Mouse (Mus musculus): Measurements from ENCODE around the gene Cers3. TPM values are rescaled to one million over a fixed set of nuclear protein-coding genes. Genes with fewer than 3 reads are reported as not detected.

Cers3 gene
- polyA plus RNA-seq, 1 experiment from 2014 or later, result 1.1 TPM

DNA sequence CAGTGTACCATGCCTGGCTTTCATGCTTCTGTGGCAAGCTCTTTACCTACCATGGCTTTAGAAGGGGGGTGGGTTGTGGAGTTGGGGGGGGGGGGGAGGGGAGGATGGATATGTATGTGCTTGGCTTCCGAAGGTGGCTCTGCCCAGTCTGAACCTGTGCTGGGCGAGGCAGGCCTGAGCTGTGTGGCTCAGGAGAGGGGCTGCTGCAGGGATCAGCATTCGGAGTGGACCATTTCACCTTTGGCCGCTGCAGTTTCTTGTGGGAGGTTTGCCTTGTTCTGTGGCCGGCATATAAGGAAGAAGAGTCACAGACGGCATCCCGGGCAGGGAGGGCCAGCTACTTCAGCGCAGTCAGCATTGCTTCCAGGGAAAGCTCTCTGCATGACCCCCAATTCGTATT lies 104.0 kb downstream of the Cers3 start:
- Histone ChIP-seq H3K4me2 (ENCODE audit: low read depth, severe bottlenecking) (no peak overlapping the region), H3K4me1 (ENCODE audit: control insufficient read depth, insufficient read depth, low read length) (peaks cover 13% of the 10 kb centered on the region; the same call in 1 of the 2 replicates), H3K9ac (ENCODE audit: low read length) (no peak overlapping the region), H3K27me3 (ENCODE audit: control insufficient read depth, insufficient read depth, low read length) (no peaks in the 10 kb centered on the region), H3K27ac (replicated peaks; ENCODE audit: low read depth, low read length) (no peak overlapping the region), H3K36me3 (ENCODE audit: control insufficient read depth, insufficient read depth, low read length) (no peaks in the 10 kb centered on the region), H3K4me3 (ENCODE audit: low read depth, low read length) (no peak overlapping the region), H3K9me3 (ENCODE audit: control insufficient read depth, low read length) (no peaks in the 10 kb centered on the region)
- ATAC-seq (ENCODE audit: insufficient number of reproducible peaks, low FRiP score, low TSS enrichment, low read depth), result no peak
- DNase-seq (ENCODE audit: low spot score), result no peak
- WGBS, result 91% methylated on average over 9 of the region's 9 CpGs

GRCm38 (mm10) chr7:66849316-66849715 lies 106.0 kb downstream of the Cers3 start:
- Histone ChIP-seq H3K9me3 (ENCODE audit: control insufficient read depth, low read length) (no peaks in the 10 kb centered on the region), H3K4me2 (ENCODE audit: low read depth, severe bottlenecking) (no peak overlapping the region), H3K36me3 (ENCODE audit: control insufficient read depth, insufficient read depth, low read length) (no peaks in the 10 kb centered on the region; the same call in 1 of the 2 replicates), H3K27ac (replicated peaks; ENCODE audit: low read depth, low read length) (no peak overlapping the region), H3K4me3 (ENCODE audit: low read depth, low read length) (no peak overlapping the region), H3K27me3 (ENCODE audit: control insufficient read depth, insufficient read depth, low read length) (no peaks in the 10 kb centered on the region), H3K4me1 (ENCODE audit: control insufficient read depth, insufficient read depth, low read length) (0 out of 2 replicates have a peak, but pooled peaks cover 7% of the 10 kb centered on the region), H3K9ac (ENCODE audit: low read length) (no peak overlapping the region)
- no peak for DNase-seq (ENCODE audit: low spot score)
- 90% methylated on average over 6 of the region's 6 CpGs for WGBS
- ATAC-seq (ENCODE audit: insufficient number of reproducible peaks, low FRiP score, low TSS enrichment, low read depth), result no peak

- WGBS, result 50% methylated on average over 3 of the region's 3 CpGs
- Histone ChIP-seq H3K4me3 (ENCODE audit: low read depth, low read length) (no peak overlapping the region), H3K9me3 (ENCODE audit: control insufficient read depth, low read length) (no peaks in the 10 kb centered on the region), H3K9ac (ENCODE audit: low read length) (no peak overlapping the region), H3K36me3 (ENCODE audit: control insufficient read depth, insufficient read depth, low read length) (no peaks in the 10 kb centered on the region; the same call in 1 of the 2 replicates), H3K4me2 (ENCODE audit: low read depth, severe bottlenecking) (no peak overlapping the region), H3K27me3 (ENCODE audit: control insufficient read depth, insufficient read depth, low read length) (no peaks in the 10 kb centered on the region), H3K27ac (replicated peaks; ENCODE audit: low read depth, low read length) (no peak overlapping the region), H3K4me1 (ENCODE audit: control insufficient read depth, insufficient read depth, low read length) (0 out of 2 replicates have a peak, but pooled peaks cover 3% of the 10 kb centered on the region)
- no peak for DNase-seq (ENCODE audit: low spot score)
- ATAC-seq (ENCODE audit: insufficient number of reproducible peaks, low FRiP score, low TSS enrichment, low read depth), result no peak
Measured at GRCm38 (mm10) chr7:66852164-66852563, 108.9 kb downstream of the Cers3 start.

DNA sequence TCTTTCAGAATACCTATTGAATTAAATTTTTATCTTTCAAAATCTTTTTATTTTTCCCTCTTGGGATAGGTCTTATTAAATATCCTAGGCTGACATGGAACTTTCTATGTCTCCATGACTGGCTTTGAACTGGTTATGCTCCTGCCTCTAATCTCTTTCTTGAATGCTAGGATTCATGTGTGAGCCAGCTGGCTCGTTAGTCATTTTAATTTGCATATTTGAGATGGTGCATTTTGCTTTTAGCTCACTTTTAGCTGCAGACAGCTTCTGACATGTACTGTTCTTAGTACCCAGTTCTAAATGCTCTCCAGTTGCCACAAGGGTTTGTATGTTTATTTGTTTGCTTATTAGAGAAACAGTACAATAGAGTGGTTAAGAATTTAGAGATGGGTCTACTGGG lies 114.3 kb downstream of the Cers3 start:
- DNase-seq (ENCODE audit: low spot score) (no peak), ATAC-seq (ENCODE audit: insufficient number of reproducible peaks, low FRiP score, low TSS enrichment, low read depth) (no peak)
- Histone ChIP-seq H3K4me3 (ENCODE audit: low read depth, low read length) (no peak overlapping the region), H3K4me1 (ENCODE audit: control insufficient read depth, insufficient read depth, low read length) (peaks cover 4% of the 10 kb centered on the region), H3K9me3 (ENCODE audit: control insufficient read depth, low read length) (no peaks in the 10 kb centered on the region), H3K36me3 (ENCODE audit: control insufficient read depth, insufficient read depth, low read length) (no peaks in the 10 kb centered on the region; the same call in 1 of the 2 replicates), H3K4me2 (ENCODE audit: low read depth, severe bottlenecking) (no peak overlapping the region), H3K9ac (ENCODE audit: low read length) (no peak overlapping the region), H3K27ac (replicated peaks; ENCODE audit: low read depth, low read length) (no peak overlapping the region), H3K27me3 (ENCODE audit: control insufficient read depth, insufficient read depth, low read length) (no peaks in the 10 kb centered on the region)
- WGBS, result 84% methylated on average over 1 of the region's 1 CpGs

GRCm38 (mm10) chr7:66858247-66859075 lies 115.2 kb downstream of the Cers3 start:
- WGBS, result 53% methylated on average over 12 of the region's 12 CpGs
- no peak overlapping the region for H3K27ac ChIP-seq (replicated peaks; ENCODE audit: low read depth, low read length)
- H3K9ac ChIP-seq (ENCODE audit: low read length), result no peak overlapping the region
- H3K9me3 ChIP-seq (ENCODE audit: control insufficient read depth, low read length), result no peaks in the 10 kb centered on the region
- H3K36me3 ChIP-seq (ENCODE audit: control insufficient read depth, insufficient read depth, low read length), result no peaks in the 10 kb centered on the region; the same call in 1 of the 2 replicates
- peak; percentile 33 for DNase-seq (ENCODE audit: low spot score)
- H3K4me2 ChIP-seq (ENCODE audit: low read depth, severe bottlenecking), result no peak overlapping the region
- no peak; the same call in 1 of the 2 replicates for ATAC-seq (ENCODE audit: insufficient number of reproducible peaks, low FRiP score, low TSS enrichment, low read depth)
- peaks cover 4% of the 10 kb centered on the region for H3K4me1 ChIP-seq (ENCODE audit: control insufficient read depth, insufficient read depth, low read length)
- H3K4me3 ChIP-seq (ENCODE audit: low read depth, low read length), result no peak overlapping the region
- H3K27me3 ChIP-seq (ENCODE audit: control insufficient read depth, insufficient read depth, low read length), result no peaks in the 10 kb centered on the region

DNA sequence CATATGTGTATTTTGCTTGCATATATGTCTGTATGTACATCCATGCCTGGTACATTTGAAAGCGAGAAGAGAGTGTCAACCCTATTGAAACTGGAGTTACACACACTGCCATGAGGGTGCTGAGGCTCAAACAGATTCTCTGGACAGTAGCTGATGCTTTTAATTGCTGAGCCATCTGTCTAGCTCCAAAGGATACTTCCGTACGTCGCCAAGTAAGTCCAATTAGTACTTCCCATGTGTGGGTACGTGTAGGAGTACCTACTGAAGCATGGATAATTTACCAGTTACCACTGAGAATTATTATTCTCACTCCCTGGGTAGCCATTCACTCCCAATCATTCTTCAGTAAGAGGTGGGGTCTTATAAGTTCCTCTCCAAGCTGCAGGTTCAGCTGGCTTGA lies 115.9 kb downstream of the Cers3 start:
- WGBS, result 79% methylated on average over 5 of the region's 5 CpGs
- ATAC-seq (ENCODE audit: insufficient number of reproducible peaks, low FRiP score, low TSS enrichment, low read depth) (no peak), DNase-seq (ENCODE audit: low spot score) (no peak)
- H3K4me2 ChIP-seq (ENCODE audit: low read depth, severe bottlenecking), result no peak overlapping the region
- H3K27me3 ChIP-seq (ENCODE audit: control insufficient read depth, insufficient read depth, low read length), result no peaks in the 10 kb centered on the region
- no peak overlapping the region for H3K27ac ChIP-seq (replicated peaks; ENCODE audit: low read depth, low read length)
- H3K36me3 ChIP-seq (ENCODE audit: control insufficient read depth, insufficient read depth, low read length), result no peaks in the 10 kb centered on the region
- no peak overlapping the region for H3K9ac ChIP-seq (ENCODE audit: low read length)
- peaks cover 4% of the 10 kb centered on the region for H3K4me1 ChIP-seq (ENCODE audit: control insufficient read depth, insufficient read depth, low read length)
- H3K4me3 ChIP-seq (ENCODE audit: low read depth, low read length), result no peak overlapping the region
- no peaks in the 10 kb centered on the region for H3K9me3 ChIP-seq (ENCODE audit: control insufficient read depth, low read length)

DNA sequence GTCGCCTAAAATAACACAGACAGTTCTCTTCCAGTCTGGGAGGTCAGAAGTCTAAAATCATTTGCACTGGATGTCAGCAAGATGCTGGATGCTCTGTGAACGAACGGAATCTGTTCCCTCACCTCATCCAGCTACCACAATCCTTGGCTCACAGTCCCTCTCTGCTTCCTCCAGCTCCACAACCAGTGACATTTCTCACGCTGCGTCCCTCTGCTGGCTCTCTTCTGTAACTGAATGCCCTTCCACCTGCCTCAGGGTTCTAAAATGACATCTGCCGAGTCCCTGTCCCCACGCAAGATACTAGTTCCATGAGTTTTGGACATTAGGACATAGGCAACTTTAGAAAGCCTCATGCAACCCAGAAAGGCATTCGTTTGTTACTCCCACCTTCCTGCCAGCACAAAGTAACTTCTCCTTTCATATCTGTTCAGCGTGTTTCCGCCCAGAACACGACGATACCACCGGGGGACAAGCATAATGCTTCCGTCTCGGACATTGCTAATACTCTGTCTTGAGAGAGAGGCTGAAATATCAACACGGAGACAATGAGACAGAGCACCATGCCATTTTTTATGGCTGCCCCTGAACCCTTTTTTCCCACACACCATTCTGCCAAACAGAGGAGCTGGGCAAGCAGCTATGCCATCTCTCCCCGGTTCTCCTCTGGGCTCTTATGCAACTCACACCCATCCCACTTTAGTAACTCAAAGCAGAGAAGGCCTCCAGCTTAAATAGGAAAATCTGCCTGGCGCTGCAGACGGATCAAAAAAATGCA lies 123.8 kb downstream of the Cers3 start:
- DNase-seq (ENCODE audit: low spot score), result no peak

DNA sequence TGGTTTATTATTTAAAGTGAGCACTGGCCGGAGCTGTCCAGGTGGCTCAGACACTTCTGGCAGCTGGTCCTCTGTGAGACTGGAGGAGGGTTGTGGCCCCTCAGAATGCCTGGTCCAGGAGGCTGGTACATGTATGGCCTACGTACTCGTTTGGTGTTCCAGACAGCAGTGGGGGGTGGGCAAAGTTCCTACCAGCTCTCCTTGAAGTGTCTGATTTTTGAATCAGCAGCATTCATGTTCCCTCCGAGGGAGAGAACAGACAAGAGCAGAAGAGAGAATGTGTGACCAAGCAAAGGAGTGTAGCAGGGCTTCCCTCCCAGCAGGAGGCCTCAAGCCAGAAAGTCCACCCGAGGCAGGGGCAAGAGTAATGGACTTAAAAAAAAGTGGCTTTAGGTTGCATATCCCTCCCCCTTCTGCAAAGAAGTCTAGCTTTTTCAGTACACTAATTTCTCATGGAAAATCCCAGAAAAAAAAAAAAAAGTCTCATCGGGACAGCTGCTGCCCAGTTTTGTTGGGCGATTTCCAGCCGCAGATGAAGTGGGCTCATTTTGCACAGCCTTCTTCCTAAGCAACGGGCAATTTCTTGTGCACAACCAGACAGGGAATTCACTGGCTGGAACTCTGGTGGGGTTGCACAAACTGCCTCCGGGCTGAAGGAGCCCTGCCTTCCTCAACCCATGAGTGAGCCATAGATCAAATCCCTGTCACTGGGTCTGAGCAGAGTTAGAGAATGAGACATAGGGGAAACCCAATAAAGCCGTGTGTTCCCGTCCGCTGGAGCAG lies 124.6 kb downstream of the Cers3 start:
- Histone ChIP-seq H3K9me3 (ENCODE audit: control insufficient read depth, low read length) (no peaks in the 10 kb centered on the region), H3K9ac (ENCODE audit: low read length) (no peak overlapping the region), H3K36me3 (ENCODE audit: control insufficient read depth, insufficient read depth, low read length) (no peaks in the 10 kb centered on the region), H3K4me3 (ENCODE audit: low read depth, low read length) (no peak overlapping the region), H3K4me1 (ENCODE audit: control insufficient read depth, insufficient read depth, low read length) (0 out of 2 replicates have a peak, but pooled peaks cover 4% of the 10 kb centered on the region), H3K4me2 (ENCODE audit: low read depth, severe bottlenecking) (no peak overlapping the region), H3K27me3 (ENCODE audit: control insufficient read depth, insufficient read depth, low read length) (no peaks in the 10 kb centered on the region), H3K27ac (replicated peaks; ENCODE audit: low read depth, low read length) (peak overlapping the region; percentile 33)
- no peak for DNase-seq (ENCODE audit: low spot score)
- WGBS, result 47% methylated on average over 13 of the region's 13 CpGs
- no peak for ATAC-seq (ENCODE audit: insufficient number of reproducible peaks, low FRiP score, low TSS enrichment, low read depth)

More for the DNA sequence above, 123.8 kb downstream of the Cers3 start:
- peak overlapping the region; percentile 33 for H3K27ac ChIP-seq (replicated peaks; ENCODE audit: low read depth, low read length)
- H3K9ac ChIP-seq (ENCODE audit: low read length), result no peak overlapping the region
- no peaks in the 10 kb centered on the region for H3K36me3 ChIP-seq (ENCODE audit: control insufficient read depth, insufficient read depth, low read length)
- H3K4me2 ChIP-seq (ENCODE audit: low read depth, severe bottlenecking), result no peak overlapping the region
- no peak overlapping the region for H3K4me3 ChIP-seq (ENCODE audit: low read depth, low read length)
- H3K9me3 ChIP-seq (ENCODE audit: control insufficient read depth, low read length), result no peaks in the 10 kb centered on the region
- ATAC-seq (ENCODE audit: insufficient number of reproducible peaks, low FRiP score, low TSS enrichment, low read depth), result no peak
- 0 out of 2 replicates have a peak, but pooled peaks cover 4% of the 10 kb centered on the region for H3K4me1 ChIP-seq (ENCODE audit: control insufficient read depth, insufficient read depth, low read length)
- no peaks in the 10 kb centered on the region for H3K27me3 ChIP-seq (ENCODE audit: control insufficient read depth, insufficient read depth, low read length)
- 80% methylated on average over 19 of the region's 19 CpGs for WGBS
